12 mouse cellular contexts compared by ENCODE assay signal in the genomic region with DNA sequence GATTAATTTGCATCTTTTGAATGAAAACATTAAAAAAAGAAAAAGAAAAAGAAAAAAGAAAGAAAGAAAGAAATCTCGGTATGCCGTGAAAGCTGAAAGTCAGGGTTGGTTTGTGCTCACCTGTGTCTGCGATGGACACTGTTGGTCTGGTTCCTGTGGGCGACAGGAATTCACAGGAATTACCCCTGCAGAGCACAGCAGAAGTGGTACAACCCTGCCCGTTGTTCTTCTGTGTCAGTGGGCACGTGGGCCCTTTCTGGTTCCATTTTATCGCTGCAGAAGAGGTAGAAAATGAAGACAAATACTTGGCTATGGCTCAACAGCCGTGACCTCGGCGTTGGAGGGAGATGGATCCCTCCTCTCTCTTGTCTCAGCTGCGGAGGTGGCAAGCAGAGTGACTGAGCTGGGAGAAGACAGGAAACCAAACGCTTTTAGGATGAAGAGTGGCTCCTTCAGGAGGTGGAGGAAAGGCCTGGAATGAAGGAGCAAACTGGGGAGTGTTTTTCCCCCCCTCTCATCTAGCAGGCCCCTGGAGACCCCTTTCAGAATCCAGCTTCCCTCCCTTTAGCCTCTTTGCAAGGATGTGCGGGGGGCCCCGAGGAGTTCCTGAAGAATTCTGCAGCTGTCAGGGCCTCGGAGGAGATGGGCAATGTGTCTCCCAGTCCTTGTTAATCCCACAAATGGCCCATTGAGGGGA.
DNase-seq lines count a peak whose midpoint lies in the region; ATAC-seq and TF ChIP-seq lines count a peak whose summit lies in the region.
"Had no signal": no experiment of that assay in that cellular context is flagged by ENCODE, and none has a peak within 500 bp of the region (broad histone marks: within the 10 kb centered on the region; RNA-seq: fewer than 3 reads in every experiment).

No protein-coding gene starts in this region.

- ATAC-seq in hindbrain, postnatal 0 days: peak; percentile 41; the same call in 1 of the 2 replicates

- no peaks in the 10 kb centered on the region; the same call in 1 of the 2 replicates for H3K4me1 ChIP-seq in hindbrain, postnatal 0 days (ENCODE audit: insufficient read depth, low read length)

- intact Hi-C loops in left cerebral cortex, postnatal 14 days (cut with DNase I): no loop called here

- H3K27me3 ChIP-seq in hindbrain, postnatal 0 days (ENCODE audit: insufficient read depth, low read length): no peaks in the 10 kb centered on the region
- H3K27me3 ChIP-seq: heart, embryonic 13.5 days; midbrain, embryonic 12.5 days had no signal

- peak overlapping the region; percentile 64; the same call in 1 of the 2 replicates for H3K27ac ChIP-seq in hindbrain, postnatal 0 days
- H3K27ac ChIP-seq: heart, embryonic 13.5 days; liver, embryonic 14.5 days; midbrain, embryonic 12.5 days had no signal

- 37% methylated on average over 15 of the region's 15 CpGs for WGBS in hindbrain, postnatal 0 days

- peak; percentile 50 for DNase-seq in adrenal gland, adult 2 months
- no peak for DNase-seq in adrenal gland, postnatal 4 days (ENCODE audit: low spot score in 2 of 2)
- DNase-seq in left cerebral cortex, postnatal 14 days (ENCODE audit: low spot score in 2 of 2): peak; percentile 9 to 17
- DNase-seq in left cerebral cortex, adult 8-10 months (ENCODE audit: low spot score in 2 of 2): no peak
- DNase-seq in adrenal gland, postnatal 14 days: peak; percentile 62
- peak; percentile 38 for DNase-seq in hindbrain, postnatal 0 days (ENCODE audit: low spot score)
- DNase-seq in Muller cell, postnatal 12 days (ENCODE audit: inconsistent ontology term): no peak
- no peak for DNase-seq in thymus, postnatal 0 days (ENCODE audit: low spot score)
- DNase-seq: kidney, adult 11 months had no signal

- H3K9me3 ChIP-seq in hindbrain, postnatal 0 days (ENCODE audit: low read length): no peaks in the 10 kb centered on the region
- H3K9me3 ChIP-seq: heart, embryonic 13.5 days; midbrain, embryonic 12.5 days had no signal

- H3K36me3 ChIP-seq in hindbrain, postnatal 0 days (ENCODE audit: insufficient read depth, low read length): no peaks in the 10 kb centered on the region
- H3K36me3 ChIP-seq: heart, embryonic 13.5 days; midbrain, embryonic 12.5 days had no signal

- H3K4me2 ChIP-seq in hindbrain, postnatal 0 days (ENCODE audit: low read depth, low read length): no peak overlapping the region
- H3K4me2 ChIP-seq: heart, embryonic 13.5 days; midbrain, embryonic 12.5 days had no signal

- TF ChIP-seq CTCF in hindbrain, postnatal 0 days (IDR thresholded peaks at IDR 0.05; ENCODE audit: low read depth): no peak

- H3K9ac ChIP-seq in hindbrain, postnatal 0 days (replicated peaks; ENCODE audit: low read length): no peak overlapping the region
- H3K9ac ChIP-seq: heart, embryonic 13.5 days; liver, embryonic 14.5 days had no signal

- H3K4me3 ChIP-seq in hindbrain, postnatal 0 days (ENCODE audit: low read length): no peak overlapping the region
- H3K4me3 ChIP-seq: heart, embryonic 13.5 days; midbrain, embryonic 12.5 days had no signal

Comparison
In these comparisons a context has a peak if more than half of its experiments do, and no peak if none do; other contexts are left out.
1. DNase-seq: peak in adrenal gland, adult 2 months (single experiment), left cerebral cortex, postnatal 14 days (2 of 2), adrenal gland, postnatal 14 days (single experiment) and hindbrain, postnatal 0 days (single experiment); none in adrenal gland, postnatal 4 days (0 of 2), left cerebral cortex, adult 8-10 months (0 of 2), Muller cell, postnatal 12 days (single experiment) and thymus, postnatal 0 days (single experiment).